Mouse (Mus musculus) embryonic facial prominence, embryonic 10.5 days (tissue): ENCODE results near the gene Fam136a. TPM values are rescaled to one million over a fixed set of nuclear protein-coding genes. Genes with fewer than 3 reads are reported as not detected.

Source experiments
- DNase-seq: peaks from one replicate; pipeline ENCODE4 v3.0.0-alpha.2; 2017; ENCODE audit warnings: low spot score
- H3K27ac ChIP-seq: fragments of 300-500 bp; sonication (generic); replicated peaks from 2 replicates; pipeline ENCODE4 v1.5.1; 2016; ENCODE audit warnings: mild to moderate bottlenecking
- H3K27me3 ChIP-seq: fragments of 300-500 bp; sonication (generic); replicated peaks from 2 replicates; pipeline ENCODE4 v1.6.1; 2016; ENCODE audit warnings: low read depth, mild to moderate bottlenecking; ENCODE audit not compliant: poor library complexity, severe bottlenecking
- H3K36me3 ChIP-seq: fragments of 300-500 bp; sonication (generic); replicated peaks from 2 replicates; pipeline ENCODE4 v1.6.1; 2016; ENCODE audit warnings: mild to moderate bottlenecking, moderate library complexity
- H3K4me1 ChIP-seq: fragments of 300-500 bp; sonication (generic); 2 replicates; pipeline ENCODE4 v1.6.1; 2016
- H3K4me3 ChIP-seq: fragments of 300-500 bp; sonication (generic); 2 replicates; pipeline ENCODE4 v1.5.1; 2016; ENCODE audit warnings: mild to moderate bottlenecking, moderate library complexity
- H3K9me3 ChIP-seq: fragments of 300-500 bp; sonication (generic); 2 replicates; pipeline ENCODE4 v1.6.1; 2016; ENCODE audit warnings: mild to moderate bottlenecking
- WGBS: fragments of 180-500 bp; shearing (Covaris S2); methylation state at CpG from one replicate; pipeline ENCODE4 v1.1.7; 2016; 5-methylcytosine and 5-hydroxymethylcytosine counted together
- polyA plus RNA-seq: library from polyadenylated mRNA; unstranded; fragments of >200 nt; fragmentation: Nextera tagmentation; extraction: Ambion mirVana; gene quantifications from 2 replicates; pipeline ENCODE4 v1.2.1, GENCODE M21; 2016

Fam136a gene
- polyA plus RNA-seq, 1 experiment from 2014 or later: 191 TPM

GRCm38 (mm10) chr6:86388461-86388860 is 23.0 kb downstream of the Fam136a start:
- no peak for DNase-seq
- Histone ChIP-seq H3K36me3 (peaks cover 82% of the 10 kb centered on the region), H3K4me3 (no peak overlapping the region), H3K4me1 (no peaks in the 10 kb centered on the region), H3K9me3 (no peaks in the 10 kb centered on the region), H3K27ac (no peak overlapping the region), H3K27me3 (no peaks in the 10 kb centered on the region)
- 84% methylated on average over 18 of the region's 18 CpGs for WGBS

- no peak overlapping the region for H3K27ac ChIP-seq
- DNase-seq: no peak
- 94% methylated on average over 5 of the region's 5 CpGs for WGBS
- H3K9me3 ChIP-seq: no peaks in the 10 kb centered on the region
- peaks cover 80% of the 10 kb centered on the region for H3K36me3 ChIP-seq
- H3K27me3 ChIP-seq: no peaks in the 10 kb centered on the region
- peaks cover 17% of the 10 kb centered on the region for H3K4me1 ChIP-seq
- H3K4me3 ChIP-seq: no peak overlapping the region
Measured at GRCm38 (mm10) chr6:86391326-86391725, 25.9 kb downstream of the Fam136a start.

GRCm38 (mm10) chr6:86393187-86393586 is 27.7 kb downstream of the Fam136a start:
- H3K4me1 ChIP-seq: peaks cover 27% of the 10 kb centered on the region
- H3K4me3 ChIP-seq: no peak overlapping the region
- H3K27ac ChIP-seq: no peak overlapping the region
- H3K27me3 ChIP-seq: no peaks in the 10 kb centered on the region
- WGBS: 88% methylated on average over 1 of the region's 1 CpGs
- H3K36me3 ChIP-seq: peaks cover 62% of the 10 kb centered on the region
- no peak for DNase-seq
- no peaks in the 10 kb centered on the region for H3K9me3 ChIP-seq

- H3K36me3 ChIP-seq: peaks cover 52% of the 10 kb centered on the region
- H3K27me3 ChIP-seq: no peaks in the 10 kb centered on the region
Measured at GRCm38 (mm10) chr6:86394078-86394720, 28.8 kb downstream of the Fam136a start.

GRCm38 (mm10) chr6:86395021-86395420 is 29.6 kb downstream of the Fam136a start:
- Histone ChIP-seq H3K27me3 (no peaks in the 10 kb centered on the region), H3K4me3 (peak overlapping the region; percentile 85; the same call in 1 of the 2 replicates), H3K9me3 (no peaks in the 10 kb centered on the region), H3K4me1 (peaks cover 27% of the 10 kb centered on the region), H3K36me3 (peaks cover 44% of the 10 kb centered on the region), H3K27ac (no peak overlapping the region)
- WGBS: 92% methylated on average over 9 of the region's 9 CpGs
- no peak for DNase-seq

More at GRCm38 (mm10) chr6:86394078-86394720, 28.8 kb downstream of the Fam136a start:
- Histone ChIP-seq H3K9me3 (no peaks in the 10 kb centered on the region), H3K4me3 (no peak overlapping the region), H3K4me1 (peaks cover 27% of the 10 kb centered on the region), H3K27ac (no peak overlapping the region)
- WGBS: 89% methylated on average over 17 of the region's 17 CpGs
- no peak for DNase-seq

GRCm38 (mm10) chr6:86395969-86396368 is 30.5 kb downstream of the Fam136a start:
- peaks cover 34% of the 10 kb centered on the region for H3K36me3 ChIP-seq
- H3K27me3 ChIP-seq: no peaks in the 10 kb centered on the region
- WGBS: 46% methylated on average over 10 of the region's 10 CpGs
- no peak for DNase-seq
- H3K9me3 ChIP-seq: no peaks in the 10 kb centered on the region
- H3K4me3 ChIP-seq: peak overlapping the region; percentile 85
- H3K27ac ChIP-seq: peak overlapping the region; percentile 85
- peaks cover 30% of the 10 kb centered on the region for H3K4me1 ChIP-seq

- Histone ChIP-seq H3K4me3 (peak within 1 kb of the TSS; percentile 85), H3K27me3 (no peaks in the 10 kb centered on the region), H3K9me3 (no peaks in the 10 kb centered on the region), H3K4me1 (peaks cover 31% of the 10 kb centered on the region), H3K27ac (peak within 1 kb of the TSS; percentile 85), H3K36me3 (peaks cover 27% of the 10 kb centered on the region)
- WGBS: under 1% methylated on average over 51 of the region's 51 CpGs
- peak; percentile 92 for DNase-seq
Measured at GRCm38 (mm10) chr6:86396581-86397256, 31.3 kb downstream of the Fam136a start, which contains the start of gene Pcyox1. Gene Pcyox1, minus strand, starts transcription at chr6:86397154.

GRCm38 (mm10) chr6:86397257-86397980 is 32.0 kb downstream of the Fam136a start:
- no peaks in the 10 kb centered on the region for H3K9me3 ChIP-seq

GRCm38 (mm10) chr6:86398986-86399385 is 33.5 kb downstream of the Fam136a start:
- Histone ChIP-seq H3K36me3 (peaks cover 6% of the 10 kb centered on the region), H3K27me3 (no peaks in the 10 kb centered on the region), H3K9me3 (no peaks in the 10 kb centered on the region), H3K27ac (no peak overlapping the region), H3K4me3 (no peak overlapping the region), H3K4me1 (peaks cover 31% of the 10 kb centered on the region)
- no peak for DNase-seq
- WGBS: 80% methylated on average over 2 of the region's 2 CpGs

More at GRCm38 (mm10) chr6:86397257-86397980, 32.0 kb downstream of the Fam136a start:
- Histone ChIP-seq H3K4me1 (peaks cover 31% of the 10 kb centered on the region), H3K4me3 (peak overlapping the region; percentile 85), H3K27me3 (no peaks in the 10 kb centered on the region), H3K27ac (peak overlapping the region; percentile 85), H3K36me3 (peaks cover 20% of the 10 kb centered on the region)
- DNase-seq: no peak
- WGBS: 7% methylated on average over 14 of the region's 14 CpGs

GRCm38 (mm10) chr6:86399995-86400394 is 34.5 kb downstream of the Fam136a start:
- Histone ChIP-seq H3K4me1 (peaks cover 27% of the 10 kb centered on the region), H3K4me3 (no peak overlapping the region), H3K36me3 (no peaks in the 10 kb centered on the region), H3K9me3 (no peaks in the 10 kb centered on the region), H3K27me3 (no peaks in the 10 kb centered on the region), H3K27ac (no peak overlapping the region)
- 83% methylated on average over 2 of the region's 2 CpGs for WGBS
- no peak for DNase-seq

GRCm38 (mm10) chr6:86400972-86401371 is 35.5 kb downstream of the Fam136a start:
- Histone ChIP-seq H3K9me3 (no peaks in the 10 kb centered on the region), H3K4me3 (peak overlapping the region; percentile 46), H3K27ac (0 out of 2 replicates have a peak overlapping the region, but pooled peaks have one; percentile 25), H3K27me3 (no peaks in the 10 kb centered on the region), H3K4me1 (peaks cover 19% of the 10 kb centered on the region), H3K36me3 (no peaks in the 10 kb centered on the region)
- WGBS: 7% methylated on average over 9 of the region's 9 CpGs
- DNase-seq: peak; percentile 80
